Mouse (Mus musculus): ENCODE measurements around the gene Lgr4.

DNA sequence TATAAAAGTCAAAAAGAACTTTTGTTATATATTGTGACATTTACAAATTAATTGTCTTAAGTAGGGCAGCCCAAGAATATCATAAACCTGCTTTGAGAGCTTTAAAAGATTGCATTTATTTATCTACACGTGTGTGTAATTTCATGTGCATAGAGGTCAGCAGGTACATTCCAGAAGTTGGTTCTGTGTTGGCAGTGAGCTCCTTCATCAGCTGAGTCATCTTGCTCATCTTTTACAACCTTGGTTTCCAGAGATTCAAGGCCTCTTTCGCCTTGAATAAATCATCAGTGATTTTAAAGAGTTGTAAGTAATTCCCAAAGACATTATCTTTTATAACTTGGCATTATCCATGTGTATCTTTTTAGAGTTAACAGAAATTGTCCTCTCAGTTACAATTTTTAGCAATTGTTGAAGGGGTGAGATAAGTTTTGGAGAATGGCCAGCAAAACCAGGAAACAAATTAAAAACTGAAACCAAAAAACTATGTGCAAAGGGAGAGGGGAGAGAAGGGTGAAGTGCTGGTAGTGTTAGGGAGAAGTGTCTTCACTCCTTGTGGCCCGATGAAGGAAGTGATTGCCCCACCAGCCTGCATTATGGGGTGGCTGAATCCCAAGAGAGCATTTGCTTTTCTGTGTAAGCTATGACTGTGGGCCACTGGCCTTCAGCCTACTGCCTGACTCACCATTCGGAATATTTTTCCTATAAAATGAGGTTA is 41.4 kb downstream of the Lgr4 start:
- TF ChIP-seq CTCF (IDR thresholded peaks at IDR 0.05; ENCODE audit: low read depth) (no peak), EP300 (IDR thresholded peaks at IDR 0.05; ENCODE audit: low read depth) (no peak)

All from heart, postnatal 0 days (tissue).